Mouse (Mus musculus) neural tube, embryonic 14.5 days (tissue): ENCODE data around the gene Etv6. TPM values are rescaled to one million over a fixed set of nuclear protein-coding genes. Genes with fewer than 3 reads are reported as not detected.

Experiments used
- ATAC-seq: fragments of 200-750 bp; cut with Nextera tagmentation; 2 replicates; pipeline ENCODE4 v1.8.0; 2017; ENCODE audit warnings: low read depth, mild to moderate bottlenecking, moderate TSS enrichment, moderate library complexity
- H3K27ac ChIP-seq: fragments of 300-500 bp; sonication (generic); 2 replicates; pipeline ENCODE4 v1.5.1; 2014; ENCODE audit warnings: low read depth, mild to moderate bottlenecking, control low read depth, low read length, moderate library complexity, mixed read lengths
- H3K27me3 ChIP-seq: fragments of 300-500 bp; sonication (generic); 2 replicates; pipeline ENCODE4 v1.6.1; 2014; ENCODE audit warnings: low read length; ENCODE audit not compliant: control insufficient read depth, insufficient read depth
- H3K36me3 ChIP-seq: fragments of 300-500 bp; sonication (generic); 2 replicates; pipeline ENCODE4 v1.6.1; 2014; ENCODE audit warnings: low read length, mixed read lengths; ENCODE audit not compliant: control insufficient read depth, insufficient read depth
- H3K4me1 ChIP-seq: fragments of 300-500 bp; sonication (generic); 2 replicates; pipeline ENCODE4 v1.6.1; 2014; ENCODE audit warnings: low read length; ENCODE audit not compliant: control insufficient read depth, insufficient read depth
- H3K4me2 ChIP-seq: fragments of 300-500 bp; sonication (generic); 2 replicates; pipeline ENCODE4 v1.6.1; 2014; ENCODE audit warnings: mild to moderate bottlenecking, low read depth, low read length, control low read depth
- H3K4me3 ChIP-seq: fragments of 300-500 bp; sonication (generic); 2 replicates; pipeline ENCODE4 v1.5.1; 2014; ENCODE audit warnings: low read depth, low read length, control low read depth, mixed read lengths
- H3K9ac ChIP-seq: fragments of 300-500 bp; sonication (generic); replicated peaks from 2 replicates; pipeline ENCODE4 v1.6.1; 2014; ENCODE audit warnings: low read depth, mild to moderate bottlenecking, control low read depth, low read length, mixed read lengths
- H3K9me3 ChIP-seq: fragments of 300-500 bp; sonication (generic); 2 replicates; pipeline ENCODE4 v1.6.1; 2016; ENCODE audit warnings: low read length; ENCODE audit not compliant: control insufficient read depth
- WGBS: fragments of 180-500 bp; shearing (Covaris S2); extraction: QIAGEN DNeasy Blood & Tissue Kit; methylation state at CpG from one replicate; pipeline ENCODE4 v1.1.7; 2014; 5-methylcytosine and 5-hydroxymethylcytosine counted together
- polyA plus RNA-seq: library from polyadenylated mRNA; unstranded; fragments of >200 nt; fragmentation: Nextera tagmentation; extraction: Ambion mirVana; gene quantifications from 2 replicates; pipeline ENCODE4 v1.2.1, GENCODE M21; 2014

Etv6 gene
- polyA plus RNA-seq, 1 experiment from 2014 or later: 5.8 TPM

DNA sequence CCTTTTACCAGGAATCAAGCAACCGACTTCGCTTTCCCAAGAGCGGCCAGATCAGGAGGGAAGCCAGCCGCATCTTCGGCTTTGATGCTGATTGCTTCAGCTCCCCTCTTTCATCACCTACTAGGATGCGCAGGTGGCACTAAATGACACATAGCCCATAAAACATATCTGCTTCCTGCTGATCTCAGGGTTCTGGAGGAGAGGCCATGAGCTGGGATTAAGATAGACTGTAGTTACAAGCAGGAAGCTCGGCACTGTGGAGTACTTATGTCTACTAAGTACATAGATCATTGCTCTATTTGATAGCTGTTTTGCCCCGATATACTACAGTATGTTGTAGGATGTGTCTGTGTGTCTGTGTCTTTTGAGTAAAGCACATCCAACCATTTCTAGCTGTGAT is 68.0 kb downstream of the Etv6 start:
- Histone ChIP-seq H3K27ac (no peak overlapping the region), H3K4me1 (no peaks in the 10 kb centered on the region), H3K4me3 (no peak overlapping the region), H3K9ac (no peak overlapping the region), H3K36me3 (no peaks in the 10 kb centered on the region), H3K9me3 (no peaks in the 10 kb centered on the region), H3K4me2 (no peak overlapping the region), H3K27me3 (no peaks in the 10 kb centered on the region)
- WGBS: 83% methylated on average over 8 of the region's 8 CpGs
- ATAC-seq: no peak

DNA sequence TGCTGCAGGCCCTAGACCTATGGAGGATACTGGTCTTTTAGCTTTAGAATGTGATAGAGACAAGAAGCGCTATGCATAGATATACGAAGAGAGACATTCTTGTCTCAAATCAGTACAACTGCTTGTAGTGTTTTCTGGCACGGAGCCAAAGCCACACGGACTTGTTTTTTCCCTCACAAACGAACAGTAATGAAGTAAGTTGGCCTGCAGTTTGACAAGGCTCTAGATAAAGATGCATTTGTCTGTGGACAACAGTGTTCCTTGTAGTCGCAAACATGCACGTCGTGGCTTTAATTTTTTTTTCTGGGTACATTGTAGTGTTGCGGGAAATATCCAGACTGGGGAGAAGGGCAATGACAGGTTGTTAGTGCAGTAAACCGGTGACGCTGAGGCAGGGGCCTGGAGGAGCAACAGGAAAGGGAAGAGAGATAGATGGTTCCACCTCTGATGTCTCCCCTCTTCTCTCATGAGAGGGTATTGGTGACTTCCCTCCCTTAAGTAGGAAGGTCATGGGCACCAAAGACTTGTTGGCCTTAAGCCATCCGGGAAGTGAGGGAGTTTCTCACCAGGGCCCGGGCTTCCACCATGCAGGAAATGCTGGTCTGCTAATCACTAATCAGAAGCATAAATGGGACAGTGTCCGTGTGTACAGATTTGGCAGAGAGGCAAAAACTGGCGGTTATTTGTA is 70.2 kb downstream of the Etv6 start:
- H3K27me3 ChIP-seq: no peaks in the 10 kb centered on the region
- H3K27ac ChIP-seq: no peak overlapping the region
- H3K9me3 ChIP-seq: no peaks in the 10 kb centered on the region
- no peak overlapping the region for H3K4me2 ChIP-seq
- no peak overlapping the region for H3K9ac ChIP-seq
- H3K4me1 ChIP-seq: no peaks in the 10 kb centered on the region
- H3K4me3 ChIP-seq: no peak overlapping the region
- no peaks in the 10 kb centered on the region for H3K36me3 ChIP-seq
- no peak for ATAC-seq
- WGBS: 67% methylated on average over 15 of the region's 15 CpGs

DNA sequence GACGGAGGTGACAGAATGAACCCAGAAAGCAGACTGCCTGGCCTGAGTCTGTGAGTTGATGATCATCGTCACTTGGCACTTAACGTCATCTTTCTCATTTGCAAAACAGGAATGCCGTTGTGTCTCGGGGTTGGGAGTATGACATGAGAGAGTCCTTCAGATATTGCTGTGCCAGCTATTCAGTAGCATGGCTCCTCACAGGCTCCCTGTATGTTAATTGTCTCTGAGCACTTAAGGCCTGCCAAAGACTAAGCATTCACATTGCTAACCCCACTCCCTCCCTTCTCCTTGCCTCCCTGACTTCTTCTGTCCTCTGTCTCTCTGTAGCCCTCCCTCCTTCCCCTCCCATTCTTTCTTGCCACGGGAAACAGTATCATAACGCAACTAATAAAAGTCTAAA is 72.2 kb downstream of the Etv6 start:
- Histone ChIP-seq H3K4me2 (no peak overlapping the region), H3K36me3 (no peaks in the 10 kb centered on the region), H3K9me3 (no peaks in the 10 kb centered on the region), H3K27ac (no peak overlapping the region), H3K4me3 (no peak overlapping the region), H3K4me1 (no peaks in the 10 kb centered on the region), H3K27me3 (no peaks in the 10 kb centered on the region), H3K9ac (no peak overlapping the region)
- ATAC-seq: no peak; the same call in 1 of the 2 replicates
- 88% methylated on average over 7 of the region's 7 CpGs for WGBS

DNA sequence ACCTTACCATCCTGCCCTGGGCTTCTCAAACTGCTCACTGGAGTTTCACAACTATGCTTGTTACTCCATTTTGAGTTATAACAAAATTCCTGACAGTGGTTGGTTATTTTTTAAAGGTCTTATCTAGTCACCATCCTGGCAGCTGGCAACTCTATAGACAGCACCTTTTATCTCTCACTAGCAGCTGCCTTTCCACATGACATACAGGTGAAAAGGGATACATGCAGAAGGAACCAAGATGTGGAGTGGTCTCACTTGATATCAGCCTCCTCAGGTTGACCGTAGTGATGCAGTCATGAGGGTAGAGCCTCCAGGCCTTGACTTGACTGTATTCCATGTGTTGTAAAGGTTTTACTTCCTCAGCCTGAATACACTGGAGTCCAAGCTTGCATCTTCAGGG is 74.2 kb downstream of the Etv6 start:
- Histone ChIP-seq H3K4me3 (no peak overlapping the region), H3K9ac (no peak overlapping the region), H3K36me3 (no peaks in the 10 kb centered on the region), H3K27ac (no peak overlapping the region), H3K4me2 (no peak overlapping the region), H3K27me3 (no peaks in the 10 kb centered on the region), H3K4me1 (no peaks in the 10 kb centered on the region), H3K9me3 (no peaks in the 10 kb centered on the region)
- WGBS: 100% methylated on average over 1 of the region's 1 CpGs
- no peak for ATAC-seq

DNA sequence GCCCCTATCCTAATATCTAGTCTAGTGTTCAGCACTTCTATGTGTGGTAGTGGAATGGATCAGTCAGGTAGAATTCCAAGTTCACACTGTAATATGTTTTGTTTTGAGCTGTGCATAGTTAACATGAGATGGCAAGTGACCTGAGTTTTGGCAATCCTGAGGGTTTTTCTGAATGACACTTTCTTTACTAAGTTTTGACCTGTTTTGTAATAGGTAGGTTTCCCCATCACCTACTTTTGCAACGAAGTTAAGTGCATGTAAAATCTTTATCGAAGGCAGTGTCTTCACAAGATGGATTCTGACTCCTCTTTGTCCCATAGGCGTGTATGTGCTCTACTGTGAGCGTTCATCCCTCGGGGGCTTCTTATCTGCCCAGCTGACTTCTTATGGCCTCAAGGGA is 74.7 kb downstream of the Etv6 start:
- H3K36me3 ChIP-seq: no peaks in the 10 kb centered on the region
- 96% methylated on average over 5 of the region's 5 CpGs for WGBS
- H3K9me3 ChIP-seq: no peaks in the 10 kb centered on the region
- H3K4me3 ChIP-seq: no peak overlapping the region
- no peak overlapping the region for H3K27ac ChIP-seq
- no peak for ATAC-seq
- no peaks in the 10 kb centered on the region for H3K27me3 ChIP-seq
- H3K9ac ChIP-seq: no peak overlapping the region
- no peaks in the 10 kb centered on the region for H3K4me1 ChIP-seq
- H3K4me2 ChIP-seq: no peak overlapping the region

DNA sequence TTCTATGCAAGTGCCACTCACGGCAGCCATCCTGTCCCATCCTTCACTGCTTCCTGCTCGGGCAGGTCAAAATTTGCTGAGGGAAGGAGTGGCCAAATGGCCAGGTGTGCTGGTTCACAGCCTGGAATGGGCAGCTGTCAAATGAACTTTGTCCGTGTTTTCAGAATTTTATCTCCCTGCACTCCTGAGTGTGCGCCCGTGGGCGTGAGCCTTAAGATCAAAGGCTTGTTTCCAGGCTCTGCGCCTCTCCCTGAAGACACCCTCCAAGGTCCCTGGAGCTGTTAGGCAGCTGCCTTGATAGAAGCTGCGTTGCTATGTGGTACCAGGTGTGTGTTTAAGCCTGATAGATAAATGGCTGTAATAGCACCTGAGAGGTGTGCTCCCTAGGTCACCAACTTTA is 76.1 kb downstream of the Etv6 start:
- H3K9me3 ChIP-seq: no peaks in the 10 kb centered on the region
- no peak overlapping the region for H3K4me3 ChIP-seq
- H3K36me3 ChIP-seq: no peaks in the 10 kb centered on the region
- 92% methylated on average over 8 of the region's 8 CpGs for WGBS
- H3K4me1 ChIP-seq: no peaks in the 10 kb centered on the region
- ATAC-seq: no peak
- H3K4me2 ChIP-seq: no peak overlapping the region
- no peak overlapping the region for H3K27ac ChIP-seq
- no peaks in the 10 kb centered on the region for H3K27me3 ChIP-seq
- no peak overlapping the region for H3K9ac ChIP-seq

DNA sequence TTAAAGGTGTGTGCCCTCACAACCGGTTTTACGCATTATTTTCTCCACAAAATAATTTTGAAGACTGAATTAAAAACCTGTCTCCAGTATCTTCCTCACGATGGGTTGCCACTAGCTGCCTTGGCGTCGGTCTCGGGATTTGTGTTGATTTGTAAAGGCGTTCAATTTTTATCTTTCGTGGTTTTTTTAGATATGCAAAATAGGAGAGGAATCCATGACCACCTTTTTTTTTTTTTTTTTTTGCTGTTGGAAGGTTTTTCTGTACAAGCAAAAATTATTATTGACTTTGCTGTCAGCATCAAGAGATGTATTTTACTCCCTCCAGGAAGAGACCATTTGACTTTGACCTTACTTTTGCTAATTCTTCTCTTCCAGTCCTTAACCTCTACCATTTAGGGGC is 77.3 kb downstream of the Etv6 start:
- Histone ChIP-seq H3K4me3 (no peak overlapping the region), H3K4me1 (no peaks in the 10 kb centered on the region), H3K36me3 (no peaks in the 10 kb centered on the region), H3K9me3 (no peaks in the 10 kb centered on the region), H3K9ac (no peak overlapping the region), H3K27me3 (no peaks in the 10 kb centered on the region), H3K27ac (no peak overlapping the region), H3K4me2 (no peak overlapping the region)
- 97% methylated on average over 8 of the region's 8 CpGs for WGBS
- no peak for ATAC-seq

DNA sequence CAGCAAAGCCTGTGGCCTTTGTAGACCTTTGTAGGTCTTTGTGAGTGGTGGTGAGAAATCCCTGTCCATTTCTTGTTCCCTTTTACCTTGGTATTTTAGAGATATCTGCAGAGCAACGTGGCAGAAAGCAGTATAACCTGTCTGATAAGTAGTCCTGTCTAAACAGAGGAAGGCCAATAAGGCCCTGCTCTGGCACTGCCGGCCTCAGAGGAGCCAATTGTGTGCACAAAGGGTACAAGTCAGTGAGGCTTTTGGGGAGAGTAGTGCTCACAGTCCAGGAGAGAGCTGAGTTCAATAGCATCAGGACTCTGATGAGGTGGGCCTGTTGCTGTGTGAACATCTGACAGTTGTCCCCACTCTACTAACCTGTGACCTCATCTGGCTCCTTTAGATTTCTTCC is 77.7 kb downstream of the Etv6 start:
- no peaks in the 10 kb centered on the region for H3K27me3 ChIP-seq
- no peak overlapping the region for H3K9ac ChIP-seq
- no peak overlapping the region for H3K4me3 ChIP-seq
- WGBS: 84% methylated on average over 2 of the region's 2 CpGs
- H3K4me1 ChIP-seq: no peaks in the 10 kb centered on the region
- H3K4me2 ChIP-seq: no peak overlapping the region
- no peak for ATAC-seq
- no peak overlapping the region for H3K27ac ChIP-seq
- H3K36me3 ChIP-seq: no peaks in the 10 kb centered on the region
- no peaks in the 10 kb centered on the region for H3K9me3 ChIP-seq

DNA sequence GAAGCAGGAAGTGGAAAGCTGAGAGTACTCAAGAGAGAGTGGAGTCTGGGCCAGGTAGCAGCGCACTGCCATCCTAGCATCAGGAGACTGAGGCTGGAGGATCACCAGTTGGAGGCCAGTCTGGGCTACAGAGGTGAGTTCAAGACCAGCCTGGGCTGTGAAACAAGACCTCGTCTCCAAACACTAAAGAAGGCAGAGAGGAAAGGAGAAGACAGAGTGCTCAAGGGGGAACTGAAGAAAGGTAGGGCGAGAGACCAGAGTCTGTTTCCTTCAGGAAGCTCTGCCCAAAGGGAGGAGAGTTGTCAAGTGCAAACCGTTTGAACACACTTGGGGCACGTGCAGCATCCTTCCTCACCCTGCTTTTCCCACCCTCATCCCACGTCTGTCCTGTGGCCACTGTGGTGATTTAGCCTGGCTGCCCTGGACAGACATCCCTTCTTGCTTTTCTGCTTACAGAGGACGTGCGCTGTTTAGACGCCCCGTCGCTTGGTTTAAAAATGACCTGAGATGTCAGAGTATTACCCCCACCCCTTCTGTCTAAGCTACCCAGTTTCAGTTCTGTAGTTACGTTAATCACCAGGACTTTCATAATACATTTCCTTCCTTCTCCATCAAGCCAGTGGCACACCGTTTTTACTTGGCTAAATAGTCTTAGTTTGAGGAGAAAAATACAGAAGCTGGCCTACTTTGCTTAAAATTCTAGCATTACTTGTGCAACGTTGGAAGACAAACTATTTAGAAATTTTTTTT is 79.9 kb downstream of the Etv6 start:
- Histone ChIP-seq H3K27me3 (no peaks in the 10 kb centered on the region), H3K4me3 (no peak overlapping the region), H3K9me3 (no peaks in the 10 kb centered on the region), H3K27ac (no peak overlapping the region), H3K9ac (no peak overlapping the region), H3K4me1 (peaks cover 3% of the 10 kb centered on the region; the same call in 1 of the 2 replicates), H3K36me3 (no peaks in the 10 kb centered on the region), H3K4me2 (no peak overlapping the region)
- no peak for ATAC-seq
- 90% methylated on average over 14 of the region's 14 CpGs for WGBS
